Mouse (Mus musculus) ES-Bruce4 (cell line): ENCODE measurements around the gene Iqcf5.

ENCODE experiments used
- CTCF ChIP-seq: IDR thresholded peaks from one replicate; pipeline ENCODE4 v1.8.1; 2011; ENCODE audit warnings: low read depth, low read length
- EP300 ChIP-seq: IDR thresholded peaks from 2 replicates; pipeline ENCODE4 v1.6.1; 2011; ENCODE audit warnings: low read depth, low read length; ENCODE audit not compliant: insufficient read depth
- POLR2A ChIP-seq: IDR thresholded peaks from one replicate; pipeline ENCODE4 v1.8.1; 2011; ENCODE audit warnings: low read length; ENCODE audit not compliant: insufficient read depth

DNA sequence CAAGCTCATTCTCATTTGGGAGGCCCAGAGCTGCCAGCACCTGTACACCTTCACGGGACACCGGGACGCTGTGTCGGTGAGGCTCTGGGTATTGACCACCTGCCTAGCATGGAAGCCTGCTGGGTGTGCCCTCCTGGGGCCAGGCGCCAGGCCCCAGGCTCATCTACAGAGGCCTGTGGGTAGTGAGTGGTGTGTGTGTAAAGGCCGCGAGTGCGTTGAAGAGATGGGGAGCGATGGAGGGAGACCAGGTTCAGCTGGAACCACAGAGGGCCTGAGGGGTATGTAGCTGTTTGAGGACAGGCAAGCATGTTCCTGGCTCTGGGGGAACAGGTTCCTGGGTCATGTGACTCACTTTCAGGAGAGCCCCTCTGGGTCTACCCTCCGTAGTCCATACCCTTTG, 31.2 kb upstream of the Iqcf5 start:
- TF ChIP-seq EP300 = no peak
- no peak for TF ChIP-seq CTCF
- TF ChIP-seq POLR2A = no peak
